Mouse (Mus musculus) forebrain, postnatal 0 days (tissue): Measurements from ENCODE around the gene Gm42715. TPM values are rescaled to one million over a fixed set of nuclear protein-coding genes. Genes with fewer than 3 reads are reported as not detected.

ENCODE experiments used
- ATAC-seq: fragments of 200-750 bp; cut with Nextera tagmentation; 2 replicates; pipeline ENCODE4 v1.8.0; 2017; ENCODE audit warnings: mild to moderate bottlenecking, moderate library complexity
- DNase-seq: peaks from one replicate; pipeline ENCODE4 v3.0.0-alpha.2; 2015
- H3K27ac ChIP-seq: fragments of 300-500 bp; sonication (generic); 2 replicates; pipeline ENCODE4 v1.5.1; 2014; ENCODE audit warnings: low read depth, mild to moderate bottlenecking, antibody characterized with exemption, low read length, moderate library complexity, mixed read lengths
- H3K27me3 ChIP-seq: fragments of 300-500 bp; sonication (generic); 2 replicates; pipeline ENCODE4 v1.6.1; 2014; ENCODE audit warnings: mild to moderate bottlenecking, low read length, mixed read lengths; ENCODE audit not compliant: insufficient read depth
- H3K36me3 ChIP-seq: fragments of 300-500 bp; sonication (generic); 2 replicates; pipeline ENCODE4 v1.6.1; 2014; ENCODE audit warnings: mild to moderate bottlenecking, moderate library complexity; ENCODE audit not compliant: insufficient read depth
- H3K4me1 ChIP-seq: fragments of 300-500 bp; sonication (generic); 2 replicates; pipeline ENCODE4 v1.6.1; 2014; ENCODE audit warnings: antibody characterized with exemption; ENCODE audit not compliant: insufficient read depth
- H3K4me2 ChIP-seq: fragments of 300-500 bp; sonication (generic); 2 replicates; pipeline ENCODE4 v1.6.1; 2014; ENCODE audit warnings: low read depth, mild to moderate bottlenecking, moderate library complexity
- H3K4me3 ChIP-seq: fragments of 300-500 bp; sonication (generic); 2 replicates; pipeline ENCODE4 v1.5.1; 2014; ENCODE audit warnings: low read depth, low read length, mixed read lengths
- H3K9ac ChIP-seq: fragments of 300-500 bp; sonication (generic); 2 replicates; pipeline ENCODE4 v1.6.1; 2014; ENCODE audit warnings: mild to moderate bottlenecking
- H3K9me3 ChIP-seq: fragments of 300-500 bp; sonication (generic); 2 replicates; pipeline ENCODE4 v1.6.1; 2016; ENCODE audit warnings: low read length
- CTCF ChIP-seq: sonication (generic); IDR thresholded peaks from 2 replicates; pipeline ENCODE4 v1.5.1; 2016; ENCODE audit warnings: antibody characterized with exemption, control low read depth, low read depth
- WGBS: fragments of 180-500 bp; shearing (Covaris S2); extraction: QIAGEN DNeasy Blood & Tissue Kit; methylation state at CpG from one replicate; pipeline ENCODE4 v1.1.7; 2014; 5-methylcytosine and 5-hydroxymethylcytosine counted together
- polyA plus RNA-seq: library from polyadenylated mRNA; unstranded; fragments of >200 nt; fragmentation: Nextera tagmentation; extraction: Ambion mirVana; gene quantifications from 2 replicates; pipeline ENCODE4 v1.2.1, GENCODE M21; 2015
- total RNA-seq: library from RNA; depleted of rRNA; stranded (reverse); fragments of >200 nt; gene quantifications from 2 replicates; pipeline ENCODE4 v1.2.3, GENCODE M21; 2014

Gm42715 gene
- total and polyA plus RNA-seq, 2 experiments from 2014 or later, result 10.3 to 28.3 TPM

DNA sequence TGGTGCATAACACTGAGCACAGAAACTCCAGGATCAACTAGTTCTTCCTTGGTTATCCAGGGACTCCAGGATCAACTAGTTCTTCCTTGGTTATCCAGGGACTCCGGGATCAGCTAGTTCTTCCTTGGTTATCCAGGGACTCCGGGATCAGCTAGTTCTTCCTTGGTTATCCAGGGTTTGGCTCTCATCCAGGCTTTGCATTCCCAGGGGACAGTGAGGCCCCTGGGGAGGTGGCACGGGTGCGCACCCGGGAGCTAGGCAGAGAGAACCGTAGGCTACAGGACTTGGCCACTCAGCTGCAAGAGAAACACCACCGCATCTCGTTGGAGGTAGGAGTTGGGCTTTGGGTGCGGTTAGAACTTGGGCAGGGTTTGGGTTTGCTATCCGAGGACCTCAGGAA is 71.7 kb downstream of the Gm42715 start:
- no peak overlapping the region for H3K9ac ChIP-seq
- no peaks in the 10 kb centered on the region for H3K4me1 ChIP-seq
- ATAC-seq (no peak), DNase-seq (no peak)
- no peaks in the 10 kb centered on the region for H3K9me3 ChIP-seq
- H3K27ac ChIP-seq, result no peak overlapping the region
- H3K27me3 ChIP-seq, result no peaks in the 10 kb centered on the region
- TF ChIP-seq CTCF, result no peak
- no peak overlapping the region for H3K4me2 ChIP-seq
- 84% methylated on average over 10 of the region's 10 CpGs for WGBS
- peaks cover 63% of the 10 kb centered on the region for H3K36me3 ChIP-seq
- H3K4me3 ChIP-seq, result no peak overlapping the region

DNA sequence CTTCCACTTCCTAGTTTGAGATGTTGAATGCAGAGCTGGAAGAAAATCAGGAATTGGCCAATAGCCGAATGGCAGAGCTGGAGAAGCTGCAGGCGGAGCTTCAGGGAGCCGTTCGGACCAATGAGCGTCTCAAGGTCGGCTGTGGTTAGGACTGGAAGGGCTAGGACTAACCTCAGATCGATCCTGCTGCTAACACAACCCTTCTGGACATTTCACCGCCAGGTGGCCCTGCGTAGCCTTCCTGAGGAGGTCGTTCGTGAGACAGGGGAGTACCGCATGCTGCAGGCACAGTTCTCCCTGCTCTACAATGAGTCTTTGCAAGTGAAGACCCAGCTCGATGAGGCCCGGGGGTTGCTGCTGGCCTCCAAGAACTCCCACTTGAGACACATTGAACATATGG is 73.2 kb downstream of the Gm42715 start:
- Histone ChIP-seq H3K4me3 (no peak overlapping the region), H3K4me1 (no peaks in the 10 kb centered on the region), H3K27me3 (no peaks in the 10 kb centered on the region), H3K4me2 (no peak overlapping the region), H3K9ac (no peak overlapping the region), H3K36me3 (peaks cover 78% of the 10 kb centered on the region), H3K9me3 (no peaks in the 10 kb centered on the region), H3K27ac (no peak overlapping the region)
- TF ChIP-seq CTCF, result no peak
- WGBS, result 89% methylated on average over 14 of the region's 14 CpGs
- ATAC-seq (no peak), DNase-seq (no peak)

DNA sequence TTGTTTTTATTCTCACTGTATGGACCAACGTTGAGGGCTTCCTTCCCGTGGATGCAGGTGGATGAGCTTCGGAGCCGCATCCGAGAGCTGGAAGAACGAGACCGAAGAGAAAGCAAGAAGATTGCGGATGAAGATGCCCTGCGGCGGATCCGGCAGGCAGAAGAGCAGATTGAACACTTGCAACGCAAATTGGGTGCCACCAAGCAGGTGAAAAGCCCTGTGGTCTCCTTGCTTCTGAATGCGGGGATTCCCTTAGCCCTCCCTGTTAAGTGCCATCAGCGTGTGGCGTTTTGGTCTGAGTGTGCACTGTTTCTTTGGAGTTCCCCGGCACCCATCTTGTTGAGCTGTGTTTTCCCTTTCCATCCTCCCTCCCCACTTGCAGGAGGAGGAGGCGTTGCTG is 77.4 kb downstream of the Gm42715 start:
- no peak for TF ChIP-seq CTCF
- no peaks in the 10 kb centered on the region for H3K27me3 ChIP-seq
- DNase-seq, result no peak
- no peak overlapping the region for H3K4me3 ChIP-seq
- ATAC-seq, result no peak
- H3K36me3 ChIP-seq, result peaks cover 95% of the 10 kb centered on the region
- WGBS, result 94% methylated on average over 17 of the region's 17 CpGs
- H3K9me3 ChIP-seq, result no peaks in the 10 kb centered on the region
- no peak overlapping the region for H3K4me2 ChIP-seq
- no peak overlapping the region for H3K9ac ChIP-seq
- no peaks in the 10 kb centered on the region for H3K4me1 ChIP-seq
- H3K27ac ChIP-seq, result no peak overlapping the region

DNA sequence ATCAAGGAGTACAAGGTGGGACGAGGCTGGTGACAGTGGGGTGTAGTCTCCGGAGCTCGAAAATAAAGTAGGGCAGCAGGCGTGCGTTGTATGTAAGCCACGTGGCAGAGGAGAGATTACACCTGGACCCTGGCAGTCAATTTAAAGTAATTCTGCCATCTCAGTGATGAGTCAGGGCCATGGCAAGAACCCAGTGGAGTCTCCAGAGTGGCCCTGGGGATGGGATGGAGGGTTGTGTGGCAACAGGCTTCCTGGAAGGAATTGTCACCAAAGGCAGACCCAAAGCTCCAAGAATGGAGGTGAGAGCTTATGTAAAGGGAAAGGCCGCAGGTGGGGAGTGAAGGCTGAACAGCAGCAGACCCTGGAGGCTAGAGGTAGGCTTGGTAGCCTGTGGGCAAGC is 81.2 kb downstream of the Gm42715 start:
- no peaks in the 10 kb centered on the region for H3K4me1 ChIP-seq
- H3K27me3 ChIP-seq, result no peaks in the 10 kb centered on the region
- H3K36me3 ChIP-seq, result peaks cover 85% of the 10 kb centered on the region
- H3K9me3 ChIP-seq, result no peaks in the 10 kb centered on the region
- WGBS, result 96% methylated on average over 7 of the region's 7 CpGs
- no peak overlapping the region for H3K9ac ChIP-seq
- H3K4me2 ChIP-seq, result no peak overlapping the region
- DNase-seq (no peak), ATAC-seq (no peak)
- no peak for TF ChIP-seq CTCF
- H3K27ac ChIP-seq, result no peak overlapping the region
- no peak overlapping the region for H3K4me3 ChIP-seq

DNA sequence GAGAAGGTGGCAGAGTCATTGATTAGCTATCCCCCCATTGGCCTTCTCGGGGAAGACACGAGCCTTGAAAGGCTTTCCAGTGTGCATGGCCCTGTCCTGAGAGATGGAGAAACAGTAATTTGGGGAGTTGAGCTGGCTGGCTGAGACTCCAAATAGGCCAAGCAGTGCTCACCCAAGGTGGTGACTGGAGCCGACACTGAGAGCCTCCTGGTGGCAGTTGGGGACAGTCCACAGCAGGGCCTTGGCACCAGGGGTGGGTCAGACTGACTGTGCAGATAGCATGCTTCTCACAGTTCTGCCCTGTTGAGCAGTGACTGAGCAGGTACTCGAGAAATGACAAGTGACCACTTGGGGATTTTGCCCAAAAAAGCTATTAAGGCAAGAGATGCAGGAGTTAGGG is 82.4 kb downstream of the Gm42715 start:
- H3K4me1 ChIP-seq, result no peaks in the 10 kb centered on the region
- H3K9me3 ChIP-seq, result no peaks in the 10 kb centered on the region
- ATAC-seq (no peak), DNase-seq (no peak)
- TF ChIP-seq CTCF, result no peak
- 85% methylated on average over 4 of the region's 4 CpGs for WGBS
- no peak overlapping the region for H3K27ac ChIP-seq
- H3K36me3 ChIP-seq, result peaks cover 80% of the 10 kb centered on the region
- no peaks in the 10 kb centered on the region for H3K27me3 ChIP-seq
- no peak overlapping the region for H3K4me2 ChIP-seq
- H3K9ac ChIP-seq, result no peak overlapping the region
- H3K4me3 ChIP-seq, result no peak overlapping the region

DNA sequence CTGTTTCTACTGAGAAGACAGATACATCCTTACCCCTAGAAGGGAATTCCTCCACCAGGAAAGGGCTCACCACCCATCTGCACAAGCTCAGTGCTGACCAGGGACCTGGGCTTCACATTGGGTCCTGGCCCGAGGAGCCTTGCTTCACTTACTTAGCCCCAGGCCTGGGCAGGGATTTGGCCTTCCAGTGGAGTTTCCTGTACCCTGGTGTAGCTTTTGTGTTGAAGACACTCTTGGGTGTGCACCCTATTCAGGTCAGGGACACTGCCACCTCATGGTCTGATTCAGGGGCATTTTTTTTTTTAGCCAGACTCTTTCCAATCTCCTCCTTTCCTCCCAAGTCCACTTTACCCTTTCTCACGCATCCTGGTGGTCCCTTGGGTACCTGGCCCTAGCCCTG is 83.5 kb downstream of the Gm42715 start:
- 88% methylated on average over 2 of the region's 2 CpGs for WGBS
- no peak for TF ChIP-seq CTCF
- no peak overlapping the region for H3K4me3 ChIP-seq
- no peak for ATAC-seq
- no peak overlapping the region for H3K27ac ChIP-seq
- DNase-seq, result no peak
- no peaks in the 10 kb centered on the region for H3K27me3 ChIP-seq
- no peak overlapping the region for H3K9ac ChIP-seq
- H3K4me2 ChIP-seq, result no peak overlapping the region
- H3K4me1 ChIP-seq, result no peaks in the 10 kb centered on the region
- peaks cover 76% of the 10 kb centered on the region for H3K36me3 ChIP-seq
- no peaks in the 10 kb centered on the region for H3K9me3 ChIP-seq

DNA sequence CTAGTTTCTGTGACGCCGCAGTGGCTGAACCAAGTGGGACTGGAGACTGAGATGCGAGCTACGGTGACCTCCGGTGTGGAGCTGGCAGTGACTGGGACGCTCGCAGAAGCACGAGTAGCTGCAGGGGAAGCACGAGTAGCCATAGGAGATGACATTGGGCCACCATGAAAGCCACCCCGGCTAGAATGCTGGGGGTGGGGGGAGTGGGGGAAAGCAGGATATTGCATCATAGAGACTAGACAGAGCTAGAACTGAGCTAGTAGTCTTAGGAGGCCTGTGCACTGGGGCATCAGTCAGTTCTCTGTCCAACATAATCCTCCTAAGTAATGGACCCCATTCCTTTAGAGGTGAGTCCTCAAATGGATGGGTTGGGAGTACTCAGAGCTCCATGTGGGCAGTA is 84.9 kb downstream of the Gm42715 start:
- Histone ChIP-seq H3K36me3 (peaks cover 78% of the 10 kb centered on the region), H3K27me3 (no peaks in the 10 kb centered on the region), H3K4me3 (no peak overlapping the region), H3K9ac (no peak overlapping the region), H3K4me1 (no peaks in the 10 kb centered on the region), H3K4me2 (no peak overlapping the region), H3K27ac (no peak overlapping the region), H3K9me3 (no peaks in the 10 kb centered on the region)
- DNase-seq (no peak), ATAC-seq (no peak)
- TF ChIP-seq CTCF, result no peak
- 91% methylated on average over 10 of the region's 10 CpGs for WGBS

DNA sequence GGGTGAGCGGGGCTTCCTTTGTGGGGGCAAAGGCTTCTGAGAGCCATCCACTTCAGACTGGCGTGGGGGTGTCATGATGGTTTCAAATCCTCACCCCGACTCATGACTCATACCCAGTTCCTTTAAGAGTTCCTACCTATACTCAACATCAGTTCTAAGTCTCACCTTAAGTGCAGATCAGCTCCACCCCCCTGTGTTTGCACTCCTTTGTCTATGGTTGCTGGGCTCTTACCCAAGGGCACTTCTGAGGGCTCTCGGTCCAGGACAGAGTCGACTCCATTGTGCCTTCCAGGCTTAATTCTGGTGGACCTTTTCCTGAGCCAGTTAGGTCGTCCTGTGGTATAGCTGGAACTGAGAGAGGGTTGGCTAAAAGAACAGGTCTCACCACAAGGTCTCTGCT is 87.8 kb downstream of the Gm42715 start:
- no peaks in the 10 kb centered on the region for H3K9me3 ChIP-seq
- no peak overlapping the region for H3K4me3 ChIP-seq
- H3K4me2 ChIP-seq, result no peak overlapping the region
- H3K27me3 ChIP-seq, result no peaks in the 10 kb centered on the region
- H3K27ac ChIP-seq, result no peak overlapping the region
- H3K4me1 ChIP-seq, result no peaks in the 10 kb centered on the region
- no peak for ATAC-seq
- WGBS, result 80% methylated on average over 6 of the region's 6 CpGs
- no peak for DNase-seq
- no peak overlapping the region for H3K9ac ChIP-seq
- no peak for TF ChIP-seq CTCF
- peaks cover 83% of the 10 kb centered on the region for H3K36me3 ChIP-seq
